Mouse (Mus musculus): ENCODE data around the gene Gbf1.

- TF ChIP-seq CTCF (IDR thresholded peaks at IDR 0.05; ENCODE audit: low read depth, low read length) (no peak), POLR2A (IDR thresholded peaks at IDR 0.05; ENCODE audit: borderline replicate concordance, low read depth, low read length) (no peak)
Measured at GRCm38 (mm10) chr19:46177046-46177445, 24.7 kb downstream of the Gbf1 start.

Measured in bone marrow macrophage, adult 2 months (primary cell).